Comparison of ENCODE assay signal across 8 mouse cellular contexts in the genomic region with DNA sequence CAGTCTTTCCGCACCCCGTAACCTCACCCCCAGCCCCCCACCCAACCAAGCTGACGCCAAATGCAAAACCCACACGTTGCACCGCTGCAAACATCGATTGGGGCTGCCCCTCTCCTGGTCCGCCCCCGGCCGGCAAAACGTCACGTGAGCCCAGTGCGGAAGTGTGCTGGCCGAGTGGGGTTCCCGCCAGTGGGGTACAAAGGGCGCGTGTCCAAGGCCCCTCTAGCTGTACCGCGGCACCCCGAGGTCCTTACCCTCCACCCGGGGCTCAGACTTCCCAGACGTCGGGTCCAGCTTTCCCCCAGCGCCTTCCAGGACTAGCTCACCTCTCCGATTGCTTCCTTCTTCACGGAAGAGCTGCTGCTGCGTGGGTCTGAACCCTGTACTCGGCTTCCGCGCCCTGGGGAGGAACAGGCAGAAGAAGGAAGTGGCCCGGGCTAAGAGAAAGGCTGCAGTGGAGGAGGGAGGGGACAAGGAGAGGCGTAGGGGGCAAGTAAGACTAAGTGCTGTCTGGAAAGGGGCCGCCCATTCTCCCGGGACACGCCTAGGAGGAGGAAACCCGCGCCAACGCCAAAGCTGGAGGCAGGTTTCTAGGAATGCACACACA. TPM values are rescaled to one million over a fixed set of nuclear protein-coding genes. Genes with fewer than 3 reads are reported as not detected.
A peak's percentile ranks its signal among the peaks of the same experiment; 100 is the strongest.
DNase-seq lines count a peak whose midpoint lies in the region; ATAC-seq and TF ChIP-seq lines count a peak whose summit lies in the region.

A gene (minus strand): TSS at position 548 of the 607 bp plus-strand sequence.

- peak; percentile 80 for TF ChIP-seq POLR2A in small intestine, adult 2 months (IDR thresholded peaks at IDR 0.05; ENCODE audit: low read depth, low read length)

- peak within 1 kb of the TSS; percentile 81 for H3K9ac ChIP-seq in embryonic facial prominence, embryonic 12.5 days
- H3K9ac ChIP-seq in midbrain, embryonic 12.5 days (replicated peaks), result peak within 1 kb of the TSS; percentile 81

- H3K27me3 ChIP-seq in embryonic facial prominence, embryonic 12.5 days, result no peaks in the 10 kb centered on the region
- no peaks in the 10 kb centered on the region for H3K27me3 ChIP-seq in limb, embryonic 10.5 days (ENCODE audit: low read depth, poor library complexity, severe bottlenecking)
- H3K27me3 ChIP-seq in midbrain, embryonic 12.5 days, result no peaks in the 10 kb centered on the region
- H3K27me3 ChIP-seq in small intestine, adult 2 months (ENCODE audit: control insufficient read depth, insufficient read depth, low read length), result no peaks in the 10 kb centered on the region

- peak within 1 kb of the TSS; percentile 60 for H3K4me2 ChIP-seq in embryonic facial prominence, embryonic 12.5 days (replicated peaks)
- H3K4me2 ChIP-seq in midbrain, embryonic 12.5 days (replicated peaks), result peak within 1 kb of the TSS; percentile 65

- peak within 1 kb of the TSS; percentile 76 for H3K4me3 ChIP-seq in embryonic facial prominence, embryonic 12.5 days
- H3K4me3 ChIP-seq in limb, embryonic 10.5 days, result peak within 1 kb of the TSS; percentile 77
- peak within 1 kb of the TSS; percentile 77 for H3K4me3 ChIP-seq in midbrain, embryonic 12.5 days
- H3K4me3 ChIP-seq in small intestine, adult 2 months (ENCODE audit: low read depth, low read length), result peak within 1 kb of the TSS; percentile 86

- peak; percentile 95 for ATAC-seq in embryonic facial prominence, embryonic 12.5 days (ENCODE audit: insufficient number of reproducible peaks, insufficient read depth, low FRiP score, low TSS enrichment)
- peak; percentile 93 for ATAC-seq in midbrain, embryonic 12.5 days (ENCODE audit: low FRiP score, low read depth)

- H3K9me3 ChIP-seq in embryonic facial prominence, embryonic 12.5 days, result no peaks in the 10 kb centered on the region
- no peaks in the 10 kb centered on the region for H3K9me3 ChIP-seq in limb, embryonic 10.5 days (replicated peaks)
- H3K9me3 ChIP-seq in midbrain, embryonic 12.5 days, result no peaks in the 10 kb centered on the region

- 1% methylated on average over 36 of the region's 37 CpGs for WGBS in embryonic facial prominence, embryonic 12.5 days
- under 1% methylated on average over 37 of the region's 37 CpGs for WGBS in limb, embryonic 10.5 days
- under 1% methylated on average over 37 of the region's 37 CpGs for WGBS in midbrain, embryonic 12.5 days
- under 1% methylated on average over 37 of the region's 37 CpGs for WGBS in small intestine, adult 2 months

- DNase-seq in 3T3-L1 (ENCODE audit: low read depth, low spot score), result peak; percentile 94
- DNase-seq in adrenal gland, postnatal 36 days, result peak; percentile 81 to 82
- DNase-seq in heart, adult 11 months, result peak; percentile 99
- DNase-seq in kidney, adult 11 months, result peak; percentile 73
- DNase-seq in limb, embryonic 10.5 days (ENCODE audit: low spot score), result peak; percentile 87

- H3K27ac ChIP-seq in embryonic facial prominence, embryonic 12.5 days, result peak within 1 kb of the TSS; percentile 96
- peak within 1 kb of the TSS; percentile 98 for H3K27ac ChIP-seq in limb, embryonic 10.5 days
- H3K27ac ChIP-seq in midbrain, embryonic 12.5 days (replicated peaks), result peak within 1 kb of the TSS; percentile 89
- peak within 1 kb of the TSS; percentile 96 for H3K27ac ChIP-seq in small intestine, adult 2 months (ENCODE audit: insufficient read depth, low read depth, low read length)

- H3K36me3 ChIP-seq in embryonic facial prominence, embryonic 12.5 days, result peaks cover 5% of the 10 kb centered on the region; the same call in 1 of the 2 replicates
- H3K36me3 ChIP-seq in limb, embryonic 10.5 days, result peaks cover 20% of the 10 kb centered on the region
- peaks cover 12% of the 10 kb centered on the region for H3K36me3 ChIP-seq in midbrain, embryonic 12.5 days
- H3K36me3 ChIP-seq in small intestine, adult 2 months (ENCODE audit: control insufficient read depth, insufficient read depth, low read length), result peaks cover 5% of the 10 kb centered on the region

- TF ChIP-seq CTCF in small intestine, adult 2 months (IDR thresholded peaks at IDR 0.05; ENCODE audit: extremely low read depth, insufficient read length, insufficient replicate concordance, low read depth, low read length), result peak; percentile 27; the same call in 1 of the 2 replicates

- H3K4me1 ChIP-seq in embryonic facial prominence, embryonic 12.5 days, result peaks cover 9% of the 10 kb centered on the region
- H3K4me1 ChIP-seq in limb, embryonic 10.5 days, result peaks cover 9% of the 10 kb centered on the region; the same call in 1 of the 2 replicates
- peaks cover 12% of the 10 kb centered on the region; the same call in 1 of the 2 replicates for H3K4me1 ChIP-seq in midbrain, embryonic 12.5 days
- H3K4me1 ChIP-seq in small intestine, adult 2 months (ENCODE audit: control insufficient read depth, insufficient read depth, insufficient read length, low read length), result no peaks in the 10 kb centered on the region

RNA-seq across cellular contexts. Expression of the gene that starts here (rescaled TPM):
- 10 to 100 TPM; 16.5 to 32.1 TPM for total RNA-seq in adrenal gland, postnatal 36 days (2021)
- 153 and 159 TPM in 2 replicates for polyA plus RNA-seq in embryonic facial prominence, embryonic 12.5 days (2016; fragmentation: Nextera tagmentation; extraction: Ambion mirVana)
- 158 and 163 TPM in 2 replicates for polyA plus RNA-seq in limb, embryonic 10.5 days (2016; fragmentation: Nextera tagmentation; extraction: Ambion mirVana)
- 144 and 151 TPM in 2 replicates for polyA plus RNA-seq in midbrain, embryonic 12.5 days (2016; fragmentation: Nextera tagmentation; extraction: Ambion mirVana)
- polyA plus RNA-seq in small intestine, adult 2 months (2012; rRNA removed), result 1.4 and 2.4 TPM in 2 replicates

Comparison
In these comparisons a context has a peak if more than half of its experiments do, and no peak if none do; other contexts are left out.
1. Peak in every context shown above with its lines: DNase-seq, ATAC-seq, H3K4me3 ChIP-seq and H3K27ac ChIP-seq.
2. RNA of the gene that starts here (polyA plus RNA-seq): 158 to 163 TPM in limb, embryonic 10.5 days, 153 to 159 TPM in embryonic facial prominence, embryonic 12.5 days and 144 to 151 TPM in midbrain, embryonic 12.5 days; 1.4 to 2.4 TPM in small intestine, adult 2 months; every median in the first group is over 10 times any median in the second.